Mouse (Mus musculus) limb, embryonic 14.5 days (tissue): ENCODE measurements around the gene D230025D16Rik. TPM values are rescaled to one million over a fixed set of nuclear protein-coding genes. Genes with fewer than 3 reads are reported as not detected.

Experiments used
- ATAC-seq: fragments of 200-750 bp; cut with Nextera tagmentation; 2 replicates; pipeline ENCODE4 v1.8.0; 2017; ENCODE audit warnings: low read depth, moderate number of reproducible peaks, moderate TSS enrichment; ENCODE audit not compliant: low FRiP score
- DNase-seq: peaks from one replicate; pipeline ENCODE4 v3.0.0-alpha.2; 2015; ENCODE audit warnings: low spot score
- H3K27ac ChIP-seq: fragments of 300-500 bp; sonication (generic); replicated peaks from 2 replicates; pipeline ENCODE4 v1.5.1; 2014; ENCODE audit warnings: low read depth, mild to moderate bottlenecking, low read length, moderate library complexity, mixed read lengths
- H3K27me3 ChIP-seq: fragments of 300-500 bp; sonication (generic); 2 replicates; pipeline ENCODE4 v1.6.1; 2014; ENCODE audit warnings: low read length, mixed read lengths; ENCODE audit not compliant: control insufficient read depth, insufficient read depth
- H3K36me3 ChIP-seq: fragments of 300-500 bp; sonication (generic); 2 replicates; pipeline ENCODE4 v1.6.1; 2014; ENCODE audit warnings: mild to moderate bottlenecking, low read length, moderate library complexity, mixed read lengths; ENCODE audit not compliant: control insufficient read depth, insufficient read depth
- H3K4me1 ChIP-seq: fragments of 300-500 bp; sonication (generic); 2 replicates; pipeline ENCODE4 v1.6.1; 2014; ENCODE audit warnings: antibody characterized with exemption, low read length, mixed read lengths; ENCODE audit not compliant: control insufficient read depth, insufficient read depth
- H3K4me2 ChIP-seq: fragments of 300-500 bp; sonication (generic); replicated peaks from 2 replicates; pipeline ENCODE4 v1.6.1; 2014; ENCODE audit warnings: low read depth, mild to moderate bottlenecking, low read length, moderate library complexity; ENCODE audit not compliant: severe bottlenecking
- H3K4me3 ChIP-seq: fragments of 300-500 bp; sonication (generic); replicated peaks from 2 replicates; pipeline ENCODE4 v1.5.1; 2014; ENCODE audit warnings: low read length
- H3K9ac ChIP-seq: fragments of 300-500 bp; sonication (generic); 2 replicates; pipeline ENCODE4 v1.6.1; 2014; ENCODE audit warnings: mild to moderate bottlenecking, low read depth, low read length, moderate library complexity; ENCODE audit not compliant: severe bottlenecking
- H3K9me3 ChIP-seq: fragments of 300-500 bp; sonication (generic); 2 replicates; pipeline ENCODE4 v1.6.1; 2016; ENCODE audit warnings: low read length; ENCODE audit not compliant: control insufficient read depth
- POLR2A ChIP-seq: fragments of 200-500 bp; IDR thresholded peaks from 2 replicates; pipeline ENCODE4 v1.8.0; 2012; ENCODE audit warnings: inconsistent platforms, mild to moderate bottlenecking, moderate library complexity, borderline replicate concordance; ENCODE audit not compliant: insufficient read depth, insufficient read length; ENCODE audit errors: extremely low read depth
- WGBS: fragments of 180-500 bp; shearing (Covaris S2); extraction: QIAGEN DNeasy Blood & Tissue Kit; methylation state at CpG from one replicate; pipeline ENCODE4 v1.1.7; 2014; 5-methylcytosine and 5-hydroxymethylcytosine counted together
- polyA plus RNA-seq, 2 experiments: library from polyadenylated mRNA; depleted of rRNA in 1 of 2; stranded (reverse) in 1 of 2; unstranded in 1 of 2; fragments of >200 nt; fragmentation: Nextera tagmentation in 1 of 2; extraction: Ambion mirVana in 1 of 2; gene quantifications; 2 replicates each; pipeline versions ENCODE4 v1.2.1 to v1.2.3; 2012 to 2014

D230025D16Rik gene
- polyA plus RNA-seq, 2 experiments, result 27.3 to 30.1 TPM

- H3K36me3 ChIP-seq, result peaks cover 47% of the 10 kb centered on the region
- ATAC-seq, result no peak
- WGBS, result 90% methylated on average over 5 of the region's 5 CpGs
- H3K27me3 ChIP-seq, result no peaks in the 10 kb centered on the region
- no peak for DNase-seq
- no peak for TF ChIP-seq POLR2A
- no peak overlapping the region for H3K9ac ChIP-seq
- H3K4me2 ChIP-seq, result no peak overlapping the region
- no peaks in the 10 kb centered on the region for H3K9me3 ChIP-seq
- no peak overlapping the region for H3K4me3 ChIP-seq
- no peak overlapping the region for H3K27ac ChIP-seq
- H3K4me1 ChIP-seq, result no peaks in the 10 kb centered on the region
Measured at GRCm38 (mm10) chr8:105192182-105192581, 32.8 kb upstream of the D230025D16Rik start.

- H3K9me3 ChIP-seq, result no peaks in the 10 kb centered on the region
- H3K4me1 ChIP-seq, result no peaks in the 10 kb centered on the region
- DNase-seq (no peak), ATAC-seq (no peak)
- no peak overlapping the region for H3K4me2 ChIP-seq
- H3K9ac ChIP-seq, result no peak overlapping the region
- H3K36me3 ChIP-seq, result peaks cover 29% of the 10 kb centered on the region
- H3K27ac ChIP-seq, result no peak overlapping the region
- H3K4me3 ChIP-seq, result no peak overlapping the region
- no peak for TF ChIP-seq POLR2A
- no peaks in the 10 kb centered on the region for H3K27me3 ChIP-seq
- 85% methylated on average over 1 of the region's 1 CpGs for WGBS
Measured at GRCm38 (mm10) chr8:105205748-105206147, 19.2 kb upstream of the D230025D16Rik start.

GRCm38 (mm10) chr8:105206766-105207275 lies 18.1 kb upstream of the D230025D16Rik start:
- DNase-seq (peak; percentile 21), ATAC-seq (no peak)
- H3K4me1 ChIP-seq, result no peaks in the 10 kb centered on the region
- no peaks in the 10 kb centered on the region for H3K9me3 ChIP-seq
- no peak overlapping the region for H3K4me3 ChIP-seq
- no peak overlapping the region for H3K27ac ChIP-seq
- no peak for TF ChIP-seq POLR2A
- no peak overlapping the region for H3K9ac ChIP-seq
- WGBS, result 64% methylated on average over 7 of the region's 7 CpGs
- no peaks in the 10 kb centered on the region for H3K27me3 ChIP-seq
- no peak overlapping the region for H3K4me2 ChIP-seq
- peaks cover 20% of the 10 kb centered on the region for H3K36me3 ChIP-seq

- ATAC-seq, result no peak
Measured at GRCm38 (mm10) chr8:105207675-105208273, 17.2 kb upstream of the D230025D16Rik start.

GRCm38 (mm10) chr8:105209153-105210110 lies 15.5 kb upstream of the D230025D16Rik start:
- Histone ChIP-seq H3K9ac (no peak overlapping the region), H3K4me1 (no peaks in the 10 kb centered on the region), H3K9me3 (no peaks in the 10 kb centered on the region), H3K36me3 (peaks cover 5% of the 10 kb centered on the region), H3K27ac (no peak overlapping the region), H3K4me2 (no peak overlapping the region), H3K4me3 (no peak overlapping the region), H3K27me3 (no peaks in the 10 kb centered on the region)
- no peak for DNase-seq
- no peak for ATAC-seq
- TF ChIP-seq POLR2A, result no peak
- 95% methylated on average over 1 of the region's 1 CpGs for WGBS

More at GRCm38 (mm10) chr8:105207675-105208273, 17.2 kb upstream of the D230025D16Rik start:
- H3K36me3 ChIP-seq, result peaks cover 13% of the 10 kb centered on the region
- no peaks in the 10 kb centered on the region for H3K4me1 ChIP-seq
- no peaks in the 10 kb centered on the region for H3K27me3 ChIP-seq
- no peak overlapping the region for H3K4me2 ChIP-seq
- no peak overlapping the region for H3K9ac ChIP-seq
- TF ChIP-seq POLR2A, result no peak
- H3K4me3 ChIP-seq, result no peak overlapping the region
- no peak for DNase-seq
- WGBS, result 92% methylated on average over 2 of the region's 2 CpGs
- no peaks in the 10 kb centered on the region for H3K9me3 ChIP-seq
- no peak overlapping the region for H3K27ac ChIP-seq
